Mouse (Mus musculus) G1E (cell line): ENCODE results near the gene Slc26a3.

Source experiments
- CTCF ChIP-seq: IDR thresholded peaks from 2 replicates; pipeline ENCODE4 v1.5.1; 2012; ENCODE audit warnings: low read depth, low read length, inconsistent platforms, mixed read lengths
- GATA1 ChIP-seq: IDR thresholded peaks from 2 replicates; pipeline ENCODE4 v1.6.1; 2012; ENCODE audit warnings: borderline replicate concordance, low read length, inconsistent platforms, mixed read lengths
- POLR2AphosphoS5 ChIP-seq: IDR thresholded peaks from 2 replicates; pipeline ENCODE4 v1.6.1; 2012; ENCODE audit warnings: low read depth, low read length, inconsistent platforms; ENCODE audit not compliant: insufficient replicate concordance
- TAL1 ChIP-seq: conservative IDR thresholded peaks from 2 replicates; pipeline ENCODE4 v1.6.1; 2012; ENCODE audit warnings: low read depth, low read length, inconsistent platforms, mixed read lengths

DNA sequence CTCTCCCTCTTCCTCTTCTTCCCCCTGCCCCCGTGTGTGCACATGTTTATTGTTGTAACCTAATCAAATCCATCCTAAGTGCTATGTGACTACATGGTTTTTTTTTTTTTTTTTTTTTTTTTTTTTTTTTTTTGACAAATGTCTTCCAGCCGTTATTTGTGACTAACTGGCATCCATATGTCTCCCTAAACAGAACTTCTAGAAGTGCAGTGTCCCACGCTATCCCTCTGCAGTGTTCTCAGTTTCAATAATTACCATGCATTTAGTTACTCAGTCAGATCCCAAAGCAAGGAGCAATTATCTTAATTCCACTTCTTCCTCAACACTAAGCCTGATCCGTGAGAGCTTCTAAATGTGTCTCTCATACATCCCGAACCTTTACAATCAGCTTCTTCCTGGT lies 120.5 kb downstream of the Slc26a3 start:
- TF ChIP-seq CTCF, result no peak
- TF ChIP-seq GATA1, result no peak
- no peak for TF ChIP-seq POLR2AphosphoS5
- TF ChIP-seq TAL1, result no peak
